Mouse (Mus musculus) neural tube, embryonic 13.5 days (tissue): ENCODE measurements around the gene Hdgfl3. TPM values are rescaled to one million over a fixed set of nuclear protein-coding genes. Genes with fewer than 3 reads are reported as not detected.

Experiments used
- ATAC-seq: fragments of 200-750 bp; cut with Nextera tagmentation; 2 replicates; pipeline ENCODE4 v1.8.0; 2017; ENCODE audit warnings: low read depth, mild to moderate bottlenecking, moderate TSS enrichment, moderate library complexity
- H3K27ac ChIP-seq: fragments of 300-500 bp; sonication (generic); replicated peaks from 2 replicates; pipeline ENCODE4 v1.5.1; 2015; ENCODE audit warnings: moderate library complexity, mild to moderate bottlenecking, inconsistent platforms
- H3K27me3 ChIP-seq: fragments of 300-500 bp; sonication (generic); 2 replicates; pipeline ENCODE4 v1.6.1; 2015; ENCODE audit warnings: mild to moderate bottlenecking, inconsistent platforms
- H3K36me3 ChIP-seq: fragments of 300-500 bp; sonication (generic); 2 replicates; pipeline ENCODE4 v1.6.1; 2015; ENCODE audit warnings: mild to moderate bottlenecking, inconsistent platforms
- H3K4me1 ChIP-seq: fragments of 300-500 bp; sonication (generic); replicated peaks from 2 replicates; pipeline ENCODE4 v1.6.1; 2015; ENCODE audit warnings: inconsistent platforms
- H3K4me2 ChIP-seq: fragments of 300-500 bp; sonication (generic); 2 replicates; pipeline ENCODE4 v1.6.1; 2015; ENCODE audit warnings: inconsistent platforms, mild to moderate bottlenecking, moderate library complexity
- H3K4me3 ChIP-seq: fragments of 300-500 bp; sonication (generic); 2 replicates; pipeline ENCODE4 v1.5.1; 2015; ENCODE audit warnings: mild to moderate bottlenecking, inconsistent platforms
- H3K9ac ChIP-seq: fragments of 300-500 bp; sonication (generic); 2 replicates; pipeline ENCODE4 v1.6.1; 2015; ENCODE audit warnings: moderate library complexity, mild to moderate bottlenecking, inconsistent platforms
- H3K9me3 ChIP-seq: fragments of 300-500 bp; sonication (generic); 2 replicates; pipeline ENCODE4 v1.6.1; 2016; ENCODE audit warnings: inconsistent platforms
- WGBS: fragments of 180-500 bp; shearing (Covaris S2); methylation state at CpG from one replicate; pipeline ENCODE4 v1.1.7; 2015; 5-methylcytosine and 5-hydroxymethylcytosine counted together
- polyA plus RNA-seq: library from polyadenylated mRNA; unstranded; fragments of >200 nt; fragmentation: Nextera tagmentation; extraction: Ambion mirVana; gene quantifications from 2 replicates; pipeline ENCODE4 v1.2.1, GENCODE M21; 2015

Hdgfl3 gene
- polyA plus RNA-seq, 1 experiment from 2014 or later: 56.1 TPM

DNA sequence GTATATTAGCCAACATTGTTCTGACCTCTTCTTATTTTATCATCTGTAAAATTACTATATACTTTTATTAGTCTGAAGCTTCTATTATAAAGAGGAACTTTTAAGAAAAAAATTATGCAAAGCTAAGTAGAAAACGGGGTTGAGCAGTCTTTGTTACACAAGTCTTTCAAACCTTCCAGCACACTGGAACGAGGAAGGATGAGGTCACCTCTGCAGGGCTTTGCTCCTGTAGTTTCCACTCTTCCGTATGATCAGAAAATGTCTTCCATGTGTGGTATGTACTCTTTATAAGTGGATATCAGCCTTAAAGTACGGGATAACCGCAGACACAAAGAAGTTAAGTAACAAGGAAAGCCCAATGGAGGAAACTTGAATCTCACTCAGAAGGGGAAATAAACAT lies 98.8 kb downstream of the Hdgfl3 start:
- no peaks in the 10 kb centered on the region for H3K27me3 ChIP-seq
- no peak overlapping the region for H3K27ac ChIP-seq
- no peaks in the 10 kb centered on the region for H3K9me3 ChIP-seq
- no peak overlapping the region for H3K9ac ChIP-seq
- H3K4me1 ChIP-seq: no peaks in the 10 kb centered on the region
- no peak overlapping the region for H3K4me3 ChIP-seq
- H3K36me3 ChIP-seq: no peaks in the 10 kb centered on the region
- no peak overlapping the region for H3K4me2 ChIP-seq
- no peak for ATAC-seq
- 92% methylated on average over 5 of the region's 5 CpGs for WGBS

DNA sequence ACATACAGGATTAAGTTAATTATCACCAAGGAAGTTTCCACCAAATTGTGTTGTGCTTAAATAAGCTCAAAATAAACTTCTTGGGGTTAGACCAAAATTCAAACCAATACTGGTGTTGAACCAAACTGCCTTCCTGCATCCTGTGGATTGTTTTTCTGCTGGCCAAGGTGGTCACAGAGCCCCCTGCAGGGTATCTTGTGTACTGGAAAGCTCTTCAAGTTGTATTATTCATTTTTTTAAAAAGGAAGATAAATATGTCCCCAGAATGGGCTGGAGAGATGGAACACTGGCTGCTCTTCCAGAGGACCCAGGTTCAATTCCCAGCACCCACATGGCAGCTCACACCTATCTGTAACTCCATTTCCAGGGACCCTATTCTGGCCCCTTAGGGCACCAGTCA lies 99.4 kb downstream of the Hdgfl3 start:
- Histone ChIP-seq H3K4me1 (peaks cover 4% of the 10 kb centered on the region), H3K9me3 (no peaks in the 10 kb centered on the region), H3K9ac (no peak overlapping the region), H3K4me2 (no peak overlapping the region), H3K4me3 (no peak overlapping the region), H3K27ac (no peak overlapping the region), H3K36me3 (no peaks in the 10 kb centered on the region), H3K27me3 (no peaks in the 10 kb centered on the region)
- no peak for ATAC-seq

Other genes with a start within 250 kb of the Hdgfl3 start
- 30.5 and 31.9 TPM in 2 replicates for gene Homer2, start 226.9 kb downstream of the Hdgfl3 start, polyA plus RNA-seq
- 127 and 151 TPM in 2 replicates for gene Ramac, start 171.5 kb downstream of the Hdgfl3 start, polyA plus RNA-seq
- gene 3110040N11Rik, start 145.0 kb downstream of the Hdgfl3 start, polyA plus RNA-seq: 47.7 and 54.4 TPM in 2 replicates
- 97.1 and 102 TPM in 2 replicates for gene Btbd1, start 105.0 kb downstream of the Hdgfl3 start, polyA plus RNA-seq
- gene Gm10160, start 78.7 kb downstream of the Hdgfl3 start, polyA plus RNA-seq: not detected in 2 replicates
- gene Tm6sf1, start 75.5 kb downstream of the Hdgfl3 start, polyA plus RNA-seq: 13.4 TPM in 2 replicates
- gene Bnc1, start 57.8 kb upstream of the Hdgfl3 start, polyA plus RNA-seq: 3.7 and 5.5 TPM in 2 replicates
- 58.0 and 58.2 TPM in 2 replicates for gene Sh3gl3, start 239.4 kb upstream of the Hdgfl3 start, polyA plus RNA-seq